9 mouse cellular contexts compared by ENCODE assay signal in genomic region chr13:41357586-41357985, GRCm38 (mm10).
A peak's percentile ranks its signal among the peaks of the same experiment; 100 is the strongest.
DNase-seq lines count a peak whose midpoint lies in the region; ATAC-seq and TF ChIP-seq lines count a peak whose summit lies in the region.
"Had no signal": no experiment of that assay in that cellular context is flagged by ENCODE, and none has a peak within 500 bp of the region (broad histone marks: within the 10 kb centered on the region; RNA-seq: fewer than 3 reads in every experiment).

No protein-coding gene starts in this region.

- peak overlapping the region; percentile 87 for H3K27ac ChIP-seq in gastrocnemius, adult 2 months
- H3K27ac ChIP-seq in spleen, adult 2 months (ENCODE audit: insufficient read depth, low read length): no peak overlapping the region
- H3K27ac ChIP-seq in liver, embryonic 11.5 days (ENCODE audit: low read depth, low read length): no peak overlapping the region
- no peak overlapping the region for H3K27ac ChIP-seq in stomach, postnatal 0 days (replicated peaks)
- H3K27ac ChIP-seq in thymus, adult 2 months (ENCODE audit: control insufficient read depth, insufficient read depth, low read length): no peak overlapping the region

- TF ChIP-seq CTCF in gastrocnemius, adult 2 months (IDR thresholded peaks at IDR 0.05): no peak
- no peak for TF ChIP-seq CTCF in spleen, adult 2 months (IDR thresholded peaks at IDR 0.05; ENCODE audit: extremely low read depth, insufficient read depth, insufficient read length, insufficient replicate concordance)
- TF ChIP-seq CTCF in stomach, postnatal 0 days (IDR thresholded peaks at IDR 0.05; ENCODE audit: low read depth): no peak
- no peak for TF ChIP-seq CTCF in thymus, adult 2 months (IDR thresholded peaks at IDR 0.05; ENCODE audit: borderline replicate concordance, control insufficient read depth, extremely low read depth, insufficient read depth, low read length, poor library complexity)

- no peak for TF ChIP-seq EP300 in stomach, postnatal 0 days (optimal IDR thresholded peaks at IDR 0.05)

- H3K4me3 ChIP-seq in gastrocnemius, adult 2 months: peak overlapping the region; percentile 86
- H3K4me3 ChIP-seq in spleen, adult 2 months (ENCODE audit: extremely low read depth, insufficient read depth, insufficient read length): peak overlapping the region; percentile 21; the same call in 1 of the 2 replicates
- H3K4me3 ChIP-seq in liver, embryonic 11.5 days (ENCODE audit: low read depth, low read length): no peak overlapping the region
- H3K4me3 ChIP-seq in stomach, postnatal 0 days (ENCODE audit: low read depth, low read length): peak overlapping the region; percentile 71
- H3K4me3 ChIP-seq in thymus, adult 2 months (ENCODE audit: control insufficient read depth, insufficient read depth, low read length): no peak overlapping the region

- ATAC-seq in liver, embryonic 11.5 days (replicated peaks; ENCODE audit: low FRiP score): no peak
- no peak for ATAC-seq in stomach, postnatal 0 days (ENCODE audit: low FRiP score, low TSS enrichment)

- DNase-seq in gastrocnemius, adult 2 months: no peak
- DNase-seq in gastrocnemius, postnatal 14 days: no peak
- DNase-seq in spleen, adult 2 months (ENCODE audit: low read depth in 1 of 2, low spot score in 2 of 2): no peak
- DNase-seq in spleen, adult 12 weeks (ENCODE audit: low spot score): no peak
- DNase-seq in liver, embryonic 11.5 days (ENCODE audit: low spot score): no peak
- no peak for DNase-seq in stomach, postnatal 0 days (ENCODE audit: low spot score)
- no peak for DNase-seq in thymus, adult 2 months
- DNase-seq in left cerebral cortex, adult 18-20 months (ENCODE audit: low spot score in 2 of 2): no peak
- DNase-seq: adrenal gland, adult 8-10 months had no signal

- TF ChIP-seq POLR2A in spleen, adult 2 months (IDR thresholded peaks at IDR 0.05; ENCODE audit: low read depth, low read length): no peak
- TF ChIP-seq POLR2A in thymus, adult 2 months (IDR thresholded peaks at IDR 0.05; ENCODE audit: control insufficient read depth, extremely low read depth, insufficient read depth, low read length, poor library complexity): no peak

- no peaks in the 10 kb centered on the region for H3K36me3 ChIP-seq in spleen, adult 2 months (ENCODE audit: control insufficient read depth, insufficient read depth, low read length)
- H3K36me3 ChIP-seq in liver, embryonic 11.5 days (ENCODE audit: control insufficient read depth, insufficient read depth, low read length): no peaks in the 10 kb centered on the region
- H3K36me3 ChIP-seq in stomach, postnatal 0 days (ENCODE audit: control insufficient read depth, insufficient read depth, low read length): no peaks in the 10 kb centered on the region
- H3K36me3 ChIP-seq in thymus, adult 2 months (ENCODE audit: control insufficient read depth, insufficient read depth, low read length): no peaks in the 10 kb centered on the region

- peaks cover 18% of the 10 kb centered on the region; the same call in 1 of the 2 replicates for H3K4me1 ChIP-seq in spleen, adult 2 months (ENCODE audit: control insufficient read depth, insufficient read depth, insufficient read length)
- peaks cover 8% of the 10 kb centered on the region for H3K4me1 ChIP-seq in liver, embryonic 11.5 days (replicated peaks; ENCODE audit: control insufficient read depth, insufficient read depth, low read length)
- H3K4me1 ChIP-seq in stomach, postnatal 0 days (replicated peaks; ENCODE audit: control insufficient read depth, insufficient read depth): peaks cover 11% of the 10 kb centered on the region; the same call in 1 of the 2 replicates
- H3K4me1 ChIP-seq in thymus, adult 2 months (replicated peaks; ENCODE audit: control insufficient read depth, insufficient read depth, low read length): peaks cover 9% of the 10 kb centered on the region

- H3K9ac ChIP-seq in liver, embryonic 11.5 days (ENCODE audit: low read depth, low read length): 0 out of 2 replicates have a peak overlapping the region, but pooled peaks have one; percentile 40
- H3K9ac ChIP-seq in stomach, postnatal 0 days (ENCODE audit: low read length): peak overlapping the region; percentile 78

- intact Hi-C loops in gastrocnemius, adult 2 months (cut with DNase I): no loop called here
- intact Hi-C loops in gastrocnemius, postnatal 14 days (cut with DNase I; ENCODE audit: low total_unique reads): no loop called here

- H3K9me3 ChIP-seq in liver, embryonic 11.5 days (ENCODE audit: control insufficient read depth, low read length): no peaks in the 10 kb centered on the region
- H3K9me3 ChIP-seq in stomach, postnatal 0 days (ENCODE audit: control insufficient read depth, low read length): no peaks in the 10 kb centered on the region

- H3K27me3 ChIP-seq in spleen, adult 2 months (ENCODE audit: control insufficient read depth, insufficient read depth, low read length): no peaks in the 10 kb centered on the region
- H3K27me3 ChIP-seq in liver, embryonic 11.5 days (replicated peaks; ENCODE audit: control insufficient read depth, insufficient read depth, low read length): no peaks in the 10 kb centered on the region
- H3K27me3 ChIP-seq in stomach, postnatal 0 days (ENCODE audit: control insufficient read depth, insufficient read depth, low read length): no peaks in the 10 kb centered on the region
- no peaks in the 10 kb centered on the region for H3K27me3 ChIP-seq in thymus, adult 2 months (ENCODE audit: control insufficient read depth, insufficient read depth, low read length)

- H3K4me2 ChIP-seq in liver, embryonic 11.5 days: peak overlapping the region; percentile 91
- H3K4me2 ChIP-seq in stomach, postnatal 0 days (replicated peaks; ENCODE audit: low read depth): peak overlapping the region; percentile 58

- WGBS in spleen, adult 2 months: 49% methylated on average over 3 of the region's 3 CpGs
- WGBS in liver, embryonic 11.5 days: 36% methylated on average over 3 of the region's 3 CpGs
- 21% methylated on average over 3 of the region's 3 CpGs for WGBS in stomach, postnatal 0 days
- WGBS in thymus, adult 2 months: 73% methylated on average over 3 of the region's 3 CpGs

Comparison
In these comparisons a context has a peak if more than half of its experiments do, and no peak if none do; other contexts are left out.
1. H3K4me3 ChIP-seq: peak in gastrocnemius, adult 2 months (single experiment), spleen, adult 2 months (single experiment) and stomach, postnatal 0 days (single experiment); none in liver, embryonic 11.5 days (single experiment) and thymus, adult 2 months (single experiment).